Mouse (Mus musculus): Measurements from ENCODE around the gene Bsx.

- no peak for TF ChIP-seq CTCF (IDR thresholded peaks at IDR 0.05; ENCODE audit: low read depth)
- TF ChIP-seq EP300 (IDR thresholded peaks at IDR 0.05; ENCODE audit: low read depth): no peak
These were observed 34.5 kb downstream of the Bsx start for GRCm38 (mm10) chr9:40908411-40908810.

Measured in heart, postnatal 0 days (tissue).